Mouse (Mus musculus) heart, embryonic 12.5 days (tissue): ENCODE results near the gene Cycs. TPM values are rescaled to one million over a fixed set of nuclear protein-coding genes. Genes with fewer than 3 reads are reported as not detected.

Experiments used
- ATAC-seq: fragments of 200-750 bp; cut with Nextera tagmentation; 2 replicates; pipeline ENCODE4 v1.8.0; 2017; ENCODE audit warnings: moderate TSS enrichment, moderate library complexity; ENCODE audit not compliant: insufficient number of reproducible peaks, low FRiP score
- H3K27ac ChIP-seq: fragments of 300-500 bp; sonication (generic); 2 replicates; pipeline ENCODE4 v1.5.1; 2016; ENCODE audit warnings: mild to moderate bottlenecking, moderate library complexity; ENCODE audit not compliant: poor library complexity, severe bottlenecking
- H3K27me3 ChIP-seq: fragments of 300-500 bp; sonication (generic); replicated peaks from 2 replicates; pipeline ENCODE4 v1.6.1; 2016; ENCODE audit warnings: mild to moderate bottlenecking, moderate library complexity
- H3K36me3 ChIP-seq: fragments of 300-500 bp; sonication (generic); 2 replicates; pipeline ENCODE4 v1.6.1; 2016; ENCODE audit warnings: mild to moderate bottlenecking, moderate library complexity
- H3K4me1 ChIP-seq: fragments of 300-500 bp; sonication (generic); replicated peaks from 2 replicates; pipeline ENCODE4 v1.6.1; 2016; ENCODE audit warnings: mild to moderate bottlenecking
- H3K4me2 ChIP-seq: fragments of 300-500 bp; sonication (generic); 2 replicates; pipeline ENCODE4 v1.6.1; 2016; ENCODE audit warnings: mild to moderate bottlenecking, moderate library complexity
- H3K4me3 ChIP-seq: fragments of 300-500 bp; sonication (generic); 2 replicates; pipeline ENCODE4 v1.5.1; 2016; ENCODE audit warnings: mild to moderate bottlenecking
- H3K9ac ChIP-seq: fragments of 300-500 bp; sonication (generic); 2 replicates; pipeline ENCODE4 v1.6.1; 2016; ENCODE audit warnings: mild to moderate bottlenecking, moderate library complexity
- H3K9me3 ChIP-seq: fragments of 300-500 bp; sonication (generic); replicated peaks from 2 replicates; pipeline ENCODE4 v1.6.1; 2016; ENCODE audit warnings: mild to moderate bottlenecking, moderate library complexity
- WGBS: fragments of 180-500 bp; shearing (Covaris S2); methylation state at CpG from one replicate; pipeline ENCODE4 v1.1.7; 2016; 5-methylcytosine and 5-hydroxymethylcytosine counted together
- microRNA-seq: library from miRNA; unstranded; fragments of <30 nt; microRNA quantifications from one replicate; pipeline ENCODE4, GENCODE M21; 2017
- polyA plus RNA-seq: library from polyadenylated mRNA; unstranded; fragments of >200 nt; fragmentation: Nextera tagmentation; extraction: Ambion mirVana; gene quantifications from 2 replicates; pipeline ENCODE4 v1.2.1, GENCODE M21; 2016

Gene Cycs
- polyA plus RNA-seq, 1 experiment from 2014 or later: 176 TPM

DNA sequence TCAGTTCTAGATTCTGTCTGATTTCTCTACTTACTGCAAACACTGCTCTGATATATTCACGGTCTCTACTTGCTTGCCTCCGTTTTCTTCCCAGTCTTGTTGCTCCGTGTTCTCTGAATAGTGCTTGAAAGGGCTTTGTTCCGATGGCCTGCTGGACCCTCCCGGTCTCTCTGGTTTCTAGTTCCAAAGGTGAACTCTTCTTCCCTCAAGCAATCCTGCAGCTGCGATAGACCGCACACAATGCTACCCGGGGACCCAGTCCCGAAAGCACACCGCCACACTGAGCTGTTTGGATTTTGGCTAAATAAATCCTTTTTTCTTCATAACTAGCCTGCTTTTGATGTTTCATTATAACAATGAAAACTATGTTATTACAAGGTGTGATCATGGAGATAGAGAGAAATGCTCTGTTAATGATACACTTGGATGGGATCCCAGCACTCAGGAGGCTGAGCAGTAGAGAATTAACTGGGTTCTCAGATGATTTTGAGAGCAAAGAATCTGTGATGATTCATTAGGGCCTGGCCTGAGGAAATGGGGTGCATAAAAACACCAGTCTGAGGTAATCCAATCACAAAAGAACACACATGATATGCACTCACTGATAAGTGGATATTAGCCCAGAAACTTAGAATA, 42.0 kb downstream of the Cycs start:
- H3K4me3 ChIP-seq: no peak overlapping the region
- no peaks in the 10 kb centered on the region for H3K27me3 ChIP-seq
- ATAC-seq: no peak
- no peak overlapping the region for H3K27ac ChIP-seq
- no peaks in the 10 kb centered on the region for H3K36me3 ChIP-seq
- 87% methylated on average over 10 of the region's 10 CpGs for WGBS
- no peak overlapping the region for H3K9ac ChIP-seq
- no peaks in the 10 kb centered on the region for H3K9me3 ChIP-seq
- no peak overlapping the region for H3K4me2 ChIP-seq
- H3K4me1 ChIP-seq: peaks cover 6% of the 10 kb centered on the region; the same call in 1 of the 2 replicates

- no peaks in the 10 kb centered on the region for H3K36me3 ChIP-seq
- no peaks in the 10 kb centered on the region; the same call in 1 of the 2 replicates for H3K4me1 ChIP-seq
- ATAC-seq: no peak
- no peaks in the 10 kb centered on the region for H3K27me3 ChIP-seq
- no peak overlapping the region for H3K4me3 ChIP-seq
- no peak overlapping the region for H3K27ac ChIP-seq
- 85% methylated on average over 7 of the region's 7 CpGs for WGBS
- no peak overlapping the region for H3K4me2 ChIP-seq
- no peaks in the 10 kb centered on the region for H3K9me3 ChIP-seq
- H3K9ac ChIP-seq: no peak overlapping the region
Measured at GRCm38 (mm10) chr6:50522772-50523171, 43.6 kb downstream of the Cycs start.

DNA sequence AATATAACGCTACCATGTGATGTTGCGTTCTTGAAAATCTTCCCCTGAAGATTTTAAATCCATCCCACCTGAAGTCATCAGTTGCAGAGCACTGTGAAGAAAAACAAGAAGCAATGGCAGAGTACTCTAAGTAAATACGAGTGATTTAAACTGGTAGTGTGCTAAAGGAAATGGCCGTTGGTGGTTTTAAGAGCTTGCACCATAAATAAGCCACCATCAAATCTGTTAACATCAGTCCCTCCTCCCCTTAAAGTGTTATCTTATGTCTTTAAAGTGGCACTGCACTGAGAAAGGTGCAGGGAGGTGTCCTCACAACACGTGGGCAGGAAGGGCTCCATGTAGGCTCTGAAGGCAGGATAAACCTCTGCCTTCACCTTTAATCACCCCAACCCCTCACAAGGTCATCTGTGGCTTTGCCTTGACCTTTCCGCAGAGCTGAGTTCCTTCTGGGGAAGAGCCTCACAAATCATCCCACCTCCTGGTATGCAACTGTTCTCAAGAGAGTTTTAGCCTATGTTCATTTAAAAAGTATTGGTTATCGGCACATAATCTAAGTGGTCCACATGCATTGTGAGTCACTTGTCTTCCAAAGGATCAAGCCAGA, 44.7 kb downstream of the Cycs start:
- Histone ChIP-seq H3K4me1 (no peaks in the 10 kb centered on the region; the same call in 1 of the 2 replicates), H3K4me3 (no peak overlapping the region), H3K27me3 (no peaks in the 10 kb centered on the region), H3K36me3 (no peaks in the 10 kb centered on the region), H3K9ac (no peak overlapping the region), H3K9me3 (no peaks in the 10 kb centered on the region), H3K27ac (no peak overlapping the region), H3K4me2 (no peak overlapping the region)
- ATAC-seq: no peak
- 71% methylated on average over 7 of the region's 7 CpGs for WGBS

DNA sequence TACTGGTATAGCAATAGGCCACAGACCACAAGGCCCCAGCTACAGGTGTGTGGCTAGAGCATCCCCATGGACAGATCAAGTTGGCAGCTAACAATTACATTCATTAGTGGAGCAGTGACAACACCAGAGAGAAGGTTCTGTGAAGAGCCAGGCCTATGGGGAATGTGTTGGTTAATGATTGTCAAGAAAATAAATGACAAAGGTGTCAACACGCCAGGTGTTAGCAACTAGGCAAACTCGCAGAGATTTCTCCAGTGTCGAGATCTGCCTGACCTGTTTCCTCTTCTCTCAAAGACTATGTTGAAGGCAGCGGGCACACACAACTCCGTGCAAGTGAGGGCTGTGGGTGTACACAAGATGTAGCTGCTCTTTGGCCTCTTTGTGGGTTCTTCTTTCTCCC, 46.2 kb downstream of the Cycs start:
- WGBS: 82% methylated on average over 5 of the region's 5 CpGs
- H3K27me3 ChIP-seq: no peaks in the 10 kb centered on the region

DNA sequence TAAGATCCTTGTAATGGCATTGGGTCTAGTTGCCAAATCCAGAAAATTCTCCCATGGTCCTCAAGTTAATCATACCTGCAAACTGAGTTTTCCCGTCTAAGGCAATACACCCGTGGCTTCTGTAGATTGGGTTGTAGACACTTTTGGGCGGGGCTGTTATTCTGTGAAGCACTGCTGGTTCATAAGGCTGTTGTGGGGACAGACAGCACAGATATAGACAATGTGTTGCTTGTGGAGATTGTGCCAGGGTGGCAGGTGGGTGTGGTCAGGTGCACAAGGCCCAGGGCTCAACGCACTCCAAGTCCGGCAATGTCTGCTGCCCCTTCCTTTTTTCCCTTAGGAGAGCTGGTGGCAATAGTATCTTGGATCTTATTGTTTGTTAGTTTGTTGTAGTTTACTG, 48.0 kb downstream of the Cycs start:
- WGBS: 84% methylated on average over 5 of the region's 5 CpGs
- Histone ChIP-seq H3K4me3 (no peak overlapping the region), H3K36me3 (no peaks in the 10 kb centered on the region), H3K4me2 (no peak overlapping the region), H3K4me1 (no peaks in the 10 kb centered on the region), H3K27ac (no peak overlapping the region), H3K27me3 (no peaks in the 10 kb centered on the region), H3K9me3 (no peaks in the 10 kb centered on the region), H3K9ac (no peak overlapping the region)
- ATAC-seq: no peak

More for the DNA sequence above, 46.2 kb downstream of the Cycs start:
- H3K9ac ChIP-seq: no peak overlapping the region
- no peak overlapping the region for H3K4me3 ChIP-seq
- no peak overlapping the region for H3K27ac ChIP-seq
- ATAC-seq: no peak
- H3K9me3 ChIP-seq: no peaks in the 10 kb centered on the region
- no peak overlapping the region for H3K4me2 ChIP-seq
- H3K4me1 ChIP-seq: no peaks in the 10 kb centered on the region
- H3K36me3 ChIP-seq: no peaks in the 10 kb centered on the region

Small RNAs within 50 kb of the gene (microRNA-seq; reads per million reads assigned to microRNA genes)
- gene Mir6371: not detected

Other genes with a start within 250 kb of the Cycs start
- 15.5 and 18.5 TPM in 2 replicates for gene Osbpl3, start 110.3 kb downstream of the Cycs start, polyA plus RNA-seq
- gene 4921507P07Rik, start 30.1 kb upstream of the Cycs start, polyA plus RNA-seq: 0.26 and 0.53 TPM in 2 replicates
- 0.32 TPM in 1 of 2 replicates, not detected in the other for gene Npvf, start 87.9 kb upstream of the Cycs start, polyA plus RNA-seq